Mouse (Mus musculus) cortical plate, adult 2 months (tissue): Measurements from ENCODE around the gene Atad3a.

ENCODE experiments used
- CTCF ChIP-seq: fragments of 200-500 bp; IDR thresholded peaks from 2 replicates; pipeline ENCODE4 v1.5.1; 2011; ENCODE audit warnings: mild to moderate bottlenecking, control low read depth, low read length; ENCODE audit not compliant: insufficient read depth; ENCODE audit errors: extremely low read depth
- POLR2A ChIP-seq: fragments of 200-500 bp; IDR thresholded peaks from 2 replicates; pipeline ENCODE4 v1.6.1; 2011; ENCODE audit warnings: mild to moderate bottlenecking, low read length, control low read depth; ENCODE audit not compliant: insufficient read depth; ENCODE audit errors: extremely low read depth

- peak; percentile 68 for TF ChIP-seq CTCF
- TF ChIP-seq POLR2A: 0 out of 2 replicates have a peak, but pooled peaks have one; percentile 14
Observed at GRCm38 (mm10) chr4:155784081-155784701, 23.3 kb upstream of the Atad3a start.
